ENCODE assay signal across 8 mouse cellular contexts in the genomic region with DNA sequence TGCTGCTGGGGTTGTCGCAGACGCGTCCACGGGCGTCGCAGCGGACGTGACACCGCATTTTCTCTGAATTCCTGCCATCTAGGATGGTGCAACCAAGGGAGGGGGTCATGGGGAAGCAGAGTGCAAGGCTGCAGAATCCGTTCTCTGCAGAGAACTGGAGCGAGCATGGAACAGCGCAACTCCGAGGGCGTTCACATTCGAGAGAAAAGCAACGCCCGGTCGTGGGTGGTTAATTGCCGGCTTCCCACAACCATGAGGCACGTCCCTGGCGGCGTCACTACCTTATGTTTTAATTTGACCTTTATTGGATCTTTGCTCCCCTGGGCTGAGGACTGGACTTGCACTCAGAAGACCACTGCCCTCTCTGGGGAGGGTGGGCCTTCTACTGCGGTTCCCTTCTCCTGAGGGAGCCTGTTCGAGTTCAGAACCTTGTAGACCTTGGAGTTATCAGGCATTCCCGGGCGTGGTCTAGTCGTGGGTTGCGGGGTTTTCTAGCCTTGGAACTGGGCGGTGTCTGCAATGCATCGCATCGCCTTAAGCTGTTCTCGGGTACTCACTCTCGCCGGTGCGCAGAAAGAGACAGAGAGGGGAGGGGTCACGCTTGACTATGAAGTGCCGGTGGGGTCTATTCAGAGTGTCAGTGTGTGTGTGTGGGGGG.
DNase-seq lines count a peak whose midpoint lies in the region; ATAC-seq and TF ChIP-seq lines count a peak whose summit lies in the region.

No protein-coding gene starts in this region.

- H3K9me3 ChIP-seq in heart, embryonic 11.5 days (replicated peaks; ENCODE audit: control insufficient read depth, low read length), result no peaks in the 10 kb centered on the region
- no peaks in the 10 kb centered on the region for H3K9me3 ChIP-seq in ES-E14 (ENCODE audit: control insufficient read depth, insufficient read depth, low read depth, low read length)
- H3K9me3 ChIP-seq in forebrain, embryonic 12.5 days, result 0 out of 2 replicates have a peak, but pooled peaks cover 3% of the 10 kb centered on the region
- H3K9me3 ChIP-seq in limb, embryonic 14.5 days (ENCODE audit: control insufficient read depth, low read length), result no peaks in the 10 kb centered on the region

- TF ChIP-seq POLR2A in limb, embryonic 14.5 days (IDR thresholded peaks at IDR 0.05; ENCODE audit: borderline replicate concordance, extremely low read depth, insufficient read depth, insufficient read length), result no peak

- in situ Hi-C loops in ES-E14 (cut with MboI; ENCODE audit: low sequenced_read_pairs in 2 of 2, unreplicated experiment in 2 of 2), result no loop called here

- peak overlapping the region; percentile 96 for H3K4me2 ChIP-seq in heart, embryonic 11.5 days
- H3K4me2 ChIP-seq in forebrain, embryonic 12.5 days, result peak overlapping the region; percentile 92
- H3K4me2 ChIP-seq in limb, embryonic 14.5 days (replicated peaks; ENCODE audit: low read depth, low read length, severe bottlenecking), result peak overlapping the region; percentile 91

- peaks cover 81% of the 10 kb centered on the region for H3K27me3 ChIP-seq in heart, embryonic 11.5 days (ENCODE audit: control insufficient read depth, insufficient read depth, low read length)
- H3K27me3 ChIP-seq in forebrain, embryonic 12.5 days, result peaks cover 95% of the 10 kb centered on the region
- H3K27me3 ChIP-seq in limb, embryonic 14.5 days (ENCODE audit: control insufficient read depth, insufficient read depth, low read length), result peaks cover 81% of the 10 kb centered on the region

- H3K4me3 ChIP-seq in heart, embryonic 11.5 days (ENCODE audit: low read depth, low read length), result peak overlapping the region; percentile 58
- H3K4me3 ChIP-seq in ES-E14 (ENCODE audit: insufficient read depth in 1 of 2, low read depth in 1 of 2, low read length in 2 of 2, poor library complexity in 1 of 2, severe bottlenecking in 1 of 2), result peak overlapping the region; percentile 73 to 79
- peak overlapping the region; percentile 63 for H3K4me3 ChIP-seq in forebrain, embryonic 12.5 days (replicated peaks)
- H3K4me3 ChIP-seq in limb, embryonic 14.5 days (replicated peaks; ENCODE audit: low read length), result peak overlapping the region; percentile 52

- H3K27ac ChIP-seq in heart, embryonic 11.5 days (ENCODE audit: low read depth, low read length), result no peak overlapping the region
- no peak overlapping the region for H3K27ac ChIP-seq in ES-E14 (ENCODE audit: insufficient read depth, low read depth, low read length, poor library complexity, severe bottlenecking)
- H3K27ac ChIP-seq in forebrain, embryonic 12.5 days, result no peak overlapping the region
- no peak overlapping the region for H3K27ac ChIP-seq in limb, embryonic 14.5 days (replicated peaks; ENCODE audit: low read depth, low read length)

- H3K36me3 ChIP-seq in heart, embryonic 11.5 days (ENCODE audit: control insufficient read depth, insufficient read depth, low read length), result no peaks in the 10 kb centered on the region
- no peaks in the 10 kb centered on the region for H3K36me3 ChIP-seq in ES-E14 (ENCODE audit: control insufficient read depth, insufficient read depth, low read length, poor library complexity, severe bottlenecking)
- no peaks in the 10 kb centered on the region for H3K36me3 ChIP-seq in forebrain, embryonic 12.5 days (replicated peaks)
- H3K36me3 ChIP-seq in limb, embryonic 14.5 days (ENCODE audit: control insufficient read depth, insufficient read depth, low read length), result no peaks in the 10 kb centered on the region

- 0% methylated on average over 37 of the region's 37 CpGs for WGBS in heart, embryonic 11.5 days (ENCODE audit: insufficient replicate concordance)
- WGBS in forebrain, embryonic 12.5 days, result under 1% methylated on average over 37 of the region's 37 CpGs
- WGBS in limb, embryonic 14.5 days, result under 1% methylated on average over 37 of the region's 37 CpGs

- H3K4me1 ChIP-seq in heart, embryonic 11.5 days (ENCODE audit: control insufficient read depth, insufficient read depth, low read length), result peaks cover 9% of the 10 kb centered on the region
- peaks cover 4 to 15% of the 10 kb centered on the region in 2 experiments; a peak in 3 of 4 replicates for H3K4me1 ChIP-seq in ES-E14 (ENCODE audit: control insufficient read depth in 2 of 2, insufficient read depth in 2 of 2, low read length in 2 of 2, poor library complexity in 1 of 2)
- peaks cover 37% of the 10 kb centered on the region for H3K4me1 ChIP-seq in forebrain, embryonic 12.5 days
- H3K4me1 ChIP-seq in limb, embryonic 14.5 days (ENCODE audit: control insufficient read depth, insufficient read depth, low read length), result peaks cover 10% of the 10 kb centered on the region

- no peak for DNase-seq in heart, postnatal 4 days
- no peak for DNase-seq in ES-E14 (ENCODE audit: low read depth, low spot score)
- DNase-seq in limb, embryonic 14.5 days (ENCODE audit: low spot score), result no peak
- peak; percentile 67 to 73 for DNase-seq in right cerebral cortex, postnatal 10 days (ENCODE audit: low spot score in 2 of 2)
- no peak for DNase-seq in spleen, adult 18-20 months
- no peak for DNase-seq in adipocyte (ENCODE audit: low spot score)

- ATAC-seq in heart, embryonic 11.5 days (replicated peaks; ENCODE audit: insufficient number of reproducible peaks, low FRiP score, low TSS enrichment), result no peak
- ATAC-seq in forebrain, embryonic 12.5 days (ENCODE audit: low FRiP score), result peak; percentile 2; the same call in 1 of the 2 replicates
- ATAC-seq in limb, embryonic 14.5 days (ENCODE audit: low FRiP score, low read depth), result peak; percentile 10; the same call in 1 of the 2 replicates

- no peak overlapping the region for H3K9ac ChIP-seq in heart, embryonic 11.5 days (ENCODE audit: low read depth, low read length)
- no peak overlapping the region for H3K9ac ChIP-seq in ES-E14 (ENCODE audit: insufficient read depth, low read depth, low read length, poor library complexity, severe bottlenecking)
- H3K9ac ChIP-seq in forebrain, embryonic 12.5 days, result peak overlapping the region; percentile 71
- no peak overlapping the region for H3K9ac ChIP-seq in limb, embryonic 14.5 days (ENCODE audit: low read depth, low read length, severe bottlenecking)

TF ChIP-seq in ES-E14, 5 proteins besides CTCF, POLR2A, EP300 and RAD21:
- no peak for TF ChIP-seq CHD2 (IDR thresholded peaks at IDR 0.05; ENCODE audit: low read depth, low read length)
TF ChIP-seq in ES-E14: peak in this region for 0.

Comparison
In these comparisons a context has a peak if more than half of its experiments do, and no peak if none do; other contexts are left out.
1. DNase-seq: peak in right cerebral cortex, postnatal 10 days (2 of 2); none in heart, postnatal 4 days (single experiment), ES-E14 (single experiment), limb, embryonic 14.5 days (single experiment), spleen, adult 18-20 months (0 of 2) and adipocyte (single experiment).
2. Peak in every context shown above with its lines, with median percentiles within 50 percentile points of each other: H3K4me2 ChIP-seq and H3K4me3 ChIP-seq.